Mouse (Mus musculus): ENCODE results near the gene Hnrnpa3. TPM values are rescaled to one million over a fixed set of nuclear protein-coding genes. Genes with fewer than 3 reads are reported as not detected.

The Hnrnpa3 gene
- polyA plus RNA-seq, 1 experiment from 2014 or later: 310 TPM

DNA sequence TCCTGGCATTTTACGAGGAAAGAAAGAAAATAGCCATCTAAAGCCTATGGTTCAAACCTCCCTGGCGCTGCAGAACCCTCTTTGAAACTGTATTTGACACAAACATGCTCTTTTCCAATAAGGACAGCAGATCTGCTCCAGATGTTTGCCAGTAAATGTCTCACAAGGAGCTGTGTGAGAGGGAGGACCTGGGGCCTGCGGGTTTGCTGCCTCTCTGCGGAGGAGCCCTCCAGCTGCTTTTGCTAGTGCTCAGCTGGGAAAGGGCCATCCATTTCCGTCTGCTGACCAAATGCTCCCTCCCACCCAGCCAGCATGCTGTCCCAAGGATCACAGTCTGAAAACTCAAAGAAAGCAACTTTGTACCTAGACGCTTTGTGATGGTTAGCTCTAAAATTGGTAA, 40.3 kb upstream of the Hnrnpa3 start:
- Histone ChIP-seq H3K9ac (ENCODE audit: low read length) (no peak overlapping the region), H3K4me3 (ENCODE audit: low read depth, low read length) (no peak overlapping the region), H3K4me1 (ENCODE audit: control insufficient read depth, insufficient read depth, low read length) (no peaks in the 10 kb centered on the region), H3K27ac (ENCODE audit: low read depth, low read length) (no peak overlapping the region), H3K9me3 (ENCODE audit: control insufficient read depth, low read length) (no peaks in the 10 kb centered on the region), H3K27me3 (ENCODE audit: control insufficient read depth, insufficient read depth, low read length) (no peaks in the 10 kb centered on the region), H3K4me2 (no peak overlapping the region), H3K36me3 (ENCODE audit: control insufficient read depth, insufficient read depth, low read length) (no peaks in the 10 kb centered on the region)
- 62% methylated on average over 6 of the region's 6 CpGs for WGBS
- ATAC-seq (ENCODE audit: low FRiP score) (no peak), DNase-seq (ENCODE audit: low spot score, missing footprints) (no peak)

GRCm38 (mm10) chr2:75621873-75622654, 37.0 kb upstream of the Hnrnpa3 start:
- DNase-seq (ENCODE audit: low spot score, missing footprints) (no peak), ATAC-seq (ENCODE audit: low FRiP score) (no peak)
- 91% methylated on average over 14 of the region's 14 CpGs for WGBS
- no peak overlapping the region for H3K9ac ChIP-seq (ENCODE audit: low read length)
- H3K9me3 ChIP-seq (ENCODE audit: control insufficient read depth, low read length): no peaks in the 10 kb centered on the region
- H3K4me1 ChIP-seq (ENCODE audit: control insufficient read depth, insufficient read depth, low read length): no peaks in the 10 kb centered on the region
- no peak overlapping the region for H3K27ac ChIP-seq (ENCODE audit: low read depth, low read length)
- H3K27me3 ChIP-seq (ENCODE audit: control insufficient read depth, insufficient read depth, low read length): no peaks in the 10 kb centered on the region
- no peak overlapping the region for H3K4me3 ChIP-seq (ENCODE audit: low read depth, low read length)
- no peaks in the 10 kb centered on the region for H3K36me3 ChIP-seq (ENCODE audit: control insufficient read depth, insufficient read depth, low read length)
- no peak overlapping the region for H3K4me2 ChIP-seq

GRCm38 (mm10) chr2:75625086-75625485, 34.0 kb upstream of the Hnrnpa3 start:
- DNase-seq (ENCODE audit: low spot score, missing footprints) (no peak), ATAC-seq (ENCODE audit: low FRiP score) (no peak)
- Histone ChIP-seq H3K36me3 (ENCODE audit: control insufficient read depth, insufficient read depth, low read length) (no peaks in the 10 kb centered on the region), H3K9ac (ENCODE audit: low read length) (no peak overlapping the region), H3K27me3 (ENCODE audit: control insufficient read depth, insufficient read depth, low read length) (no peaks in the 10 kb centered on the region), H3K4me3 (ENCODE audit: low read depth, low read length) (no peak overlapping the region), H3K4me2 (no peak overlapping the region), H3K9me3 (ENCODE audit: control insufficient read depth, low read length) (no peaks in the 10 kb centered on the region), H3K4me1 (ENCODE audit: control insufficient read depth, insufficient read depth, low read length) (no peaks in the 10 kb centered on the region), H3K27ac (ENCODE audit: low read depth, low read length) (no peak overlapping the region)
- 91% methylated on average over 3 of the region's 3 CpGs for WGBS

DNA sequence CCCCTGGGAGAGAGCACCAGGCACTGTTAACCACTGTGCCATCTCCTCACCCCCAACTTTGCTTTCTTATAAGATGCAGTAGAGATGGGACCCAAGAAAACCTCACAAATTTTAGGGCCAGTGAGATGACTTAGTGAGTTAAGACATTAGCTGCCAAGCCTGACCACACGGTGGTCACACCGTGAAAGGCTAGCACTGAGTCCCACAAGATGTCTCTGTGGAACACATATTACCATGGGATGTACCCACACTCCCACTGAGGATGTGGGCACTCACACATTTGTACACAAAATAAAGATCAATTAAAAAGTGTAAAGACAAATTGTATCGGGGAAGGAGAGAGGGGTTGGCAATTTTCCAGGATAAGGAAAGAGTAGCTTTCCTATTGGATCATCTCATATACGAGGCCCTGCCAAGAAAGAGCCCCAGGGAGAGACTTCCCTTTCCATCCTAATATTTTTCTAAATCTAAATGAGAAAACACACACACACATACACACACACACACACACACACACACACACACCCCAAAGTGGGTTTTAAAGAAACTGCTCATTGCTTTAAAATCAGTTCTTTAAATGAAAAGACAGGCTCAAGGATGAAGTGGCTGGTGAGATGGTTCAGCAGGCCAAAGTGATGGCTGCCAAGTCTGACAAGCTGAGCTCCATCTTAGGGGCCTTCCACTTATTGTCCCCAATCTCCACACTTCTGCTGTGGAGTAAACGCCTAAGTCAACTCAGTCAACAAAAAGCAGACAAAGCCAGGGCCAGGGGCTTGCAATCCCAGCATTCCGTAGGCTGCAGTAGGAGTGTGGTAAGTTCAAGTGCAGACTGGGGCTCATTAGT, 32.2 kb upstream of the Hnrnpa3 start:
- ATAC-seq (ENCODE audit: low FRiP score) (no peak), DNase-seq (ENCODE audit: low spot score, missing footprints) (no peak)
- H3K9ac ChIP-seq (ENCODE audit: low read length): no peak overlapping the region
- no peaks in the 10 kb centered on the region for H3K4me1 ChIP-seq (ENCODE audit: control insufficient read depth, insufficient read depth, low read length)
- H3K4me2 ChIP-seq: no peak overlapping the region
- H3K36me3 ChIP-seq (ENCODE audit: control insufficient read depth, insufficient read depth, low read length): no peaks in the 10 kb centered on the region
- no peaks in the 10 kb centered on the region for H3K9me3 ChIP-seq (ENCODE audit: control insufficient read depth, low read length)
- H3K27me3 ChIP-seq (ENCODE audit: control insufficient read depth, insufficient read depth, low read length): no peaks in the 10 kb centered on the region
- no peak overlapping the region for H3K27ac ChIP-seq (ENCODE audit: low read depth, low read length)
- 87% methylated on average over 6 of the region's 6 CpGs for WGBS
- H3K4me3 ChIP-seq (ENCODE audit: low read depth, low read length): no peak overlapping the region

DNA sequence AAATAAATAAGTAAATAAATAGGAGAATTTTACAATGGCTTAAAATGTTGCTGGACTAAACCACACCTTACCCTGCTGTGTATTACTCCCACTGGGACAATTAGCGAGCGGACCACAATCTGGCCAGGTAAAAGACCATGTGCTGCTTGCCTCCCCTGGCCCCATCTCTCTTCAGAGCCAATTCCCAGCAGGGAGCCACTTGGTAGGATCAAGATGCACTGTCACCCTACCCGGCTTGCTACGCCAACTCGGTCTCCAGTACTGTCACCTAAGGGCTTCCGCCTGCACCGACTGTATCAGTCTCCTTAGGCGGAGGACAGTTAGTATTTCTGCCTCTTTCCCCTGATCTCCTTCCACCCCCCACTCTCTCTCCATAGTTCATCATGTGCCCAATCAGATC, 30.6 kb upstream of the Hnrnpa3 start:
- H3K9me3 ChIP-seq (ENCODE audit: control insufficient read depth, low read length): no peaks in the 10 kb centered on the region

GRCm38 (mm10) chr2:75631421-75631820, 27.6 kb upstream of the Hnrnpa3 start:
- Histone ChIP-seq H3K27ac (ENCODE audit: low read depth, low read length) (no peak overlapping the region), H3K27me3 (ENCODE audit: control insufficient read depth, insufficient read depth, low read length) (no peaks in the 10 kb centered on the region), H3K36me3 (ENCODE audit: control insufficient read depth, insufficient read depth, low read length) (no peaks in the 10 kb centered on the region), H3K9ac (ENCODE audit: low read length) (no peak overlapping the region), H3K4me2 (no peak overlapping the region), H3K4me3 (ENCODE audit: low read depth, low read length) (no peak overlapping the region), H3K9me3 (ENCODE audit: control insufficient read depth, low read length) (no peaks in the 10 kb centered on the region), H3K4me1 (ENCODE audit: control insufficient read depth, insufficient read depth, low read length) (no peaks in the 10 kb centered on the region)
- WGBS: 93% methylated on average over 6 of the region's 6 CpGs
- ATAC-seq (ENCODE audit: low FRiP score) (no peak), DNase-seq (ENCODE audit: low spot score, missing footprints) (no peak)

More for the DNA sequence above, 30.6 kb upstream of the Hnrnpa3 start:
- Histone ChIP-seq H3K4me3 (ENCODE audit: low read depth, low read length) (no peak overlapping the region), H3K27ac (ENCODE audit: low read depth, low read length) (no peak overlapping the region), H3K9ac (ENCODE audit: low read length) (no peak overlapping the region), H3K4me2 (no peak overlapping the region), H3K27me3 (ENCODE audit: control insufficient read depth, insufficient read depth, low read length) (no peaks in the 10 kb centered on the region), H3K4me1 (ENCODE audit: control insufficient read depth, insufficient read depth, low read length) (no peaks in the 10 kb centered on the region), H3K36me3 (ENCODE audit: control insufficient read depth, insufficient read depth, low read length) (no peaks in the 10 kb centered on the region)
- 92% methylated on average over 8 of the region's 8 CpGs for WGBS
- ATAC-seq (ENCODE audit: low FRiP score) (no peak), DNase-seq (ENCODE audit: low spot score, missing footprints) (no peak)

DNA sequence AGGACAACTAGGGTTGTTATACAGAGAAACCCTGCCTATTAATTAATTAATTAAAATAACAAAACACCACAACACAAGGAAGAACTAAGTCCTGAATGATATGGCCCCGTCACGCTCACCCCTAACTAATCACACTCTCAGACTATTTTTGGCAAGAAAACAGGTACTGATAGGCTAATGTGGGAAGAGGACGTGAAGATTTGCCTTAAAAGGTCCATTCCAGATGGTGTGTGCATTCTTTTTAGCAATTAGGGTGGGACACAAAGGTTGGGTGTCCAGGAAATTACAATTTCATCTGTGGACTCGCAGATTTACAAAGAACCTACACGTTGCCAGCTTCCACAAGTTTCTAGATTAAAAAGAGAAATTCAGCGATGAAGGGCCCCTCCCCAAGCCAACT, 27.0 kb upstream of the Hnrnpa3 start:
- Histone ChIP-seq H3K27ac (ENCODE audit: low read depth, low read length) (no peak overlapping the region), H3K27me3 (ENCODE audit: control insufficient read depth, insufficient read depth, low read length) (no peaks in the 10 kb centered on the region), H3K4me2 (no peak overlapping the region), H3K9ac (ENCODE audit: low read length) (no peak overlapping the region), H3K36me3 (ENCODE audit: control insufficient read depth, insufficient read depth, low read length) (no peaks in the 10 kb centered on the region), H3K9me3 (ENCODE audit: control insufficient read depth, low read length) (no peaks in the 10 kb centered on the region), H3K4me1 (ENCODE audit: control insufficient read depth, insufficient read depth, low read length) (no peaks in the 10 kb centered on the region), H3K4me3 (ENCODE audit: low read depth, low read length) (no peak overlapping the region)
- no peak for ATAC-seq (ENCODE audit: low FRiP score)
- 89% methylated on average over 6 of the region's 6 CpGs for WGBS
- no peak for DNase-seq (ENCODE audit: low spot score, missing footprints)

DNA sequence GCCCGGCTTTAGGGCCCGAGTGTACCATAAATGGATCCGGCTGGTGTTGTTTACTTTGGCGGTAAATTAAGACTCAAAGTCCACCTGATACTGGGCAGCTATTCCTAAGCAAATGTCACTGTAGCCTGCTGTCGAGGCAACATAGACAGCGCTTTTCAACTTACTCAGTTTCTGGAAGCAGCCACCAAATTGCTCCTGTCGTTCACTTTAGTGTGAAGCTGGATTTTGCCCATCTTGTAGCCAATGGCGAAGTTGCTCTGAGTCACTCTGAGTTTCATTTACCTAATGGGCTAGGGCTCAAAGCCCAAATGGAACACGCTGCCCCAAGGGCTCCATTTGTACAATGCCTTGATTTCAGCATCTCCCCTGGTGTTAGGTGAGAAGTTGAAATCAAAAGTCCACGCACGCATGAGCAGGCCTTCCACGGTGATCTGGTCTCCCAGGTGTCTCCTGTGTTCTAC, 26.3 kb upstream of the Hnrnpa3 start:
- no peaks in the 10 kb centered on the region for H3K4me1 ChIP-seq (ENCODE audit: control insufficient read depth, insufficient read depth, low read length)
- H3K36me3 ChIP-seq (ENCODE audit: control insufficient read depth, insufficient read depth, low read length): no peaks in the 10 kb centered on the region
- H3K27ac ChIP-seq (ENCODE audit: low read depth, low read length): no peak overlapping the region
- H3K4me2 ChIP-seq: no peak overlapping the region
- H3K9me3 ChIP-seq (ENCODE audit: control insufficient read depth, low read length): no peaks in the 10 kb centered on the region
- no peak overlapping the region for H3K9ac ChIP-seq (ENCODE audit: low read length)
- DNase-seq (ENCODE audit: low spot score, missing footprints) (no peak), ATAC-seq (ENCODE audit: low FRiP score) (no peak)
- WGBS: 92% methylated on average over 12 of the region's 12 CpGs
- no peaks in the 10 kb centered on the region for H3K27me3 ChIP-seq (ENCODE audit: control insufficient read depth, insufficient read depth, low read length)
- H3K4me3 ChIP-seq (ENCODE audit: low read depth, low read length): no peak overlapping the region

DNA sequence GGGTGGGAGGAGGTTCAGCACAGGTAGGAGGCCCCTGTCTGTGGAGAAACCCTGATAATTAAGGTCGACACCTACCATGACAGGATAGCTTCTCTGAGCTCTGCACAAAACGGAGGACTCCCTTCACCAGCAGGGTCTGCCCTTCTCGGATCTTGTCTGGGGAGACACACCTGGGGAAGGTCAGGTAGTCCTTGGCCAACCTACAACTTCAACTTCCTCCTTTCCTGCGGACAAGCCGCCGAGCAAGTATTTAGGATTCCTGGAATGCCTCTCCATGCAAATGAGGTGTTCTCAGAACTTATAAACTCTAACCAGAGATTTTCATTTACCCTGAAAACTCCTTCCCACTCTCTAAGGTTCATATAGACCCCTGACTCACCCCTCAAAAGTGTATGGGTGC, 25.7 kb upstream of the Hnrnpa3 start:
- Histone ChIP-seq H3K36me3 (ENCODE audit: control insufficient read depth, insufficient read depth, low read length) (no peaks in the 10 kb centered on the region), H3K9ac (ENCODE audit: low read length) (no peak overlapping the region), H3K27me3 (ENCODE audit: control insufficient read depth, insufficient read depth, low read length) (no peaks in the 10 kb centered on the region), H3K4me1 (ENCODE audit: control insufficient read depth, insufficient read depth, low read length) (no peaks in the 10 kb centered on the region), H3K4me2 (no peak overlapping the region), H3K9me3 (ENCODE audit: control insufficient read depth, low read length) (no peaks in the 10 kb centered on the region), H3K27ac (ENCODE audit: low read depth, low read length) (no peak overlapping the region), H3K4me3 (ENCODE audit: low read depth, low read length) (no peak overlapping the region)
- 78% methylated on average over 6 of the region's 6 CpGs for WGBS
- ATAC-seq (ENCODE audit: low FRiP score): no peak
- DNase-seq (ENCODE audit: low spot score, missing footprints): no peak
